Mouse (Mus musculus): ENCODE measurements at regions not wholly inside any gene's neighbourhood (a gene's known extent, or its start where the extent isn't known, plus 50 kb on each side); places are given as distances from the start of the nearest gene placed in this dataset.

DNA sequence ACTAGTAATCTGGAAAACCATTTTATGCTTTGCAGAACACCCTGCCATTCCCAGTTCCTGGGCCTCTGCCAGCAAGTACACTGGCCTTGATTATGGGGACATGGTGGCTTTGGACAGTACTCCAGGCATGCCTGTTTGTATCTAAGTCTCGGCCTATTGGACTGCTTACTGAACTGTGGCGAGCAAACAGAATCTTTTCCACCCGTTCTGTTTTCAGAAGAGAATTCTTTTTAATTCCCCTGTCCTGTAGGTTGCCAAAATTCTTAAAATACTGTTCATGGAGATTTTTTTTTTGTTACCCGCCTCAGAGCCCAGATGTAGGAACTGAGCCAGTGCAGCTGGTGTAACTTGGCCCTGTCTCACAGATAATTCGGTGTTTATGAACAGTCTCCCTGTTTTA, 564.7 kb upstream of the Atp2b1 start:
- Histone ChIP-seq H3K4me2 (ENCODE audit: low read depth, low read length, poor library complexity, severe bottlenecking) (no peak overlapping the region), H3K27ac (ENCODE audit: low read depth, low read length) (no peak overlapping the region), H3K4me1 (ENCODE audit: insufficient read depth, low read length) (no peaks in the 10 kb centered on the region), H3K4me3 (ENCODE audit: low read depth, low read length) (no peak overlapping the region), H3K27me3 (ENCODE audit: insufficient read depth, low read length) (no peaks in the 10 kb centered on the region), H3K9me3 (ENCODE audit: low read length) (no peaks in the 10 kb centered on the region), H3K36me3 (ENCODE audit: insufficient read depth, low read length) (no peaks in the 10 kb centered on the region), H3K9ac (replicated peaks; ENCODE audit: low read length, poor library complexity, severe bottlenecking) (no peak overlapping the region)
- TF ChIP-seq CTCF (IDR thresholded peaks at IDR 0.05): no peak
- 67% methylated on average over 5 of the region's 5 CpGs for WGBS
- DNase-seq (ENCODE audit: low spot score) (peak; percentile 58), ATAC-seq (ENCODE audit: low FRiP score) (no peak)

DNA sequence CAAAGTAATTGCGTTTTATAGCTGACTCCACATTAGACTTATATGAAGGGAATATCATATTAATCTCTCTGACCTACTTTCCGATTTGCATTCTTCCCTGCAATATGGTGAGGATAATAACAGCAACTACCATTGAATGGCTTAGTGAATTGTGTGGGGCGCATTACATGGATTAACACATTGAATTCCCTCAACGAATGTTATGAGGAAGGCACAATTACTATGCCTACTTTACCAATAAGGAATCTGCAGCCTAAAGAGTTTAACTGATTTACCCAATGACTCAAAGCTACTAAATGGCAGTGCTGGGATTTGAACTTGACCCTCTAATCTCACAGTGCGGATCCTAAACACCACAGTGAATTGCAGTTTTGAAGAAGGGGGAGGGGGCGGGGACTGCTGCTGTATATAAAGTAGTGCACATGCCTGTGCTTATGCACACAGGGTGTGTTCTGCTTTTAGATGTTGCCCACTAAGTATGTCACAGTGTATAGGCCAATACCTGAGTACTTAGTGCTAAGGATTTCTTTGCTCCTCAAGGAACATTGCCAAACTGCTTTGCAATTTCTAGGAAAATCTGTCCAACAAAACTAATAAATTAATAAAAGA, 563.8 kb upstream of the Atp2b1 start:
- Histone ChIP-seq H3K4me3 (ENCODE audit: low read depth, low read length) (no peak overlapping the region), H3K9ac (replicated peaks; ENCODE audit: low read length, poor library complexity, severe bottlenecking) (no peak overlapping the region), H3K4me2 (ENCODE audit: low read depth, low read length, poor library complexity, severe bottlenecking) (no peak overlapping the region), H3K4me1 (ENCODE audit: insufficient read depth, low read length) (no peaks in the 10 kb centered on the region), H3K27me3 (ENCODE audit: insufficient read depth, low read length) (no peaks in the 10 kb centered on the region), H3K36me3 (ENCODE audit: insufficient read depth, low read length) (no peaks in the 10 kb centered on the region), H3K9me3 (ENCODE audit: low read length) (no peaks in the 10 kb centered on the region), H3K27ac (ENCODE audit: low read depth, low read length) (no peak overlapping the region)
- WGBS: 80% methylated on average over 6 of the region's 6 CpGs
- TF ChIP-seq CTCF (IDR thresholded peaks at IDR 0.05): no peak
- ATAC-seq (ENCODE audit: low FRiP score) (no peak), DNase-seq (ENCODE audit: low spot score) (peak; percentile 38)

DNA sequence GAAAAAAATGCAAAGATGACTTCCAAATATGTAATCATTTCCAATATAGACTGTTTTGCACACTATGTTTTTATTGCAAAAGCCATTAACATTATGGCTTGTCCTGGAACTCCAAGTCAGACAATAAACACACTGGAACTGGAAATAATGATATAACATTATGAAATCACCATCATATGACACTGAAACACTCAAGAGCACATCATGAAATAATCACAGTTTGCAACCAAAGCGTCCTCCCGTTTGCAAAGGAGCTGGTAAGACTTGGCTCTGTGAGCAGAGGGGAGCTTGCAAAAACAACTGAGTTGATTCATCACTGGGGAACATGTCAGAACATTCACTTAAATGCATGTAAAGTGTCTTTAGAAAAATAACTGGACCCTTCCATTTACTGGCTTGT, 562.1 kb upstream of the Atp2b1 start:
- Histone ChIP-seq H3K27ac (ENCODE audit: low read depth, low read length) (no peak overlapping the region), H3K4me2 (ENCODE audit: low read depth, low read length, poor library complexity, severe bottlenecking) (no peak overlapping the region), H3K36me3 (ENCODE audit: insufficient read depth, low read length) (no peaks in the 10 kb centered on the region), H3K4me3 (ENCODE audit: low read depth, low read length) (no peak overlapping the region), H3K9me3 (ENCODE audit: low read length) (no peaks in the 10 kb centered on the region), H3K4me1 (ENCODE audit: insufficient read depth, low read length) (no peaks in the 10 kb centered on the region), H3K27me3 (ENCODE audit: insufficient read depth, low read length) (no peaks in the 10 kb centered on the region), H3K9ac (replicated peaks; ENCODE audit: low read length, poor library complexity, severe bottlenecking) (no peak overlapping the region)
- DNase-seq (ENCODE audit: low spot score) (no peak), ATAC-seq (ENCODE audit: low FRiP score) (no peak)
- TF ChIP-seq CTCF (IDR thresholded peaks at IDR 0.05): no peak
- WGBS: 85% methylated on average over 2 of the region's 2 CpGs

DNA sequence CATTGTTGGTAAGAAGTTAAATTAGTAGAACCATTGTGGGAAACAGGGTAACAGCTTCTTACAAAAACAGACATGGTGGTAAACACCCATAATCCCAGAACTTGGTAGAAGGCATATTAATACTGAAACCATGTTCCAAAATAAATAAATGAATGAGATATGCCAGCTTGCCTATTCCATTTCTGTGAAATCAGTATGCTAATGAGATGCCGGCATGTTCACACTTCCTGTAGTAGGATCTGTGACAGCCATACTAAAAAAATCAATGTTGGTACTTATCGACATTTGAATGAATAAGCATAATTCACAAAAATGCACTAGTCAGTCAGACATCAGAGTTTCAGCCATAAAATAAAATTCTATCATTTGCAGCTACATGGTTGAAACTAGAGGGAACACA, 559.7 kb upstream of the Atp2b1 start:
- no peak for ATAC-seq (ENCODE audit: low FRiP score)
- 86% methylated on average over 2 of the region's 2 CpGs for WGBS
- Histone ChIP-seq H3K36me3 (ENCODE audit: insufficient read depth, low read length) (no peaks in the 10 kb centered on the region), H3K4me2 (ENCODE audit: low read depth, low read length, poor library complexity, severe bottlenecking) (no peak overlapping the region), H3K4me1 (ENCODE audit: insufficient read depth, low read length) (no peaks in the 10 kb centered on the region), H3K9me3 (ENCODE audit: low read length) (no peaks in the 10 kb centered on the region), H3K27me3 (ENCODE audit: insufficient read depth, low read length) (no peaks in the 10 kb centered on the region), H3K9ac (replicated peaks; ENCODE audit: low read length, poor library complexity, severe bottlenecking) (no peak overlapping the region), H3K27ac (ENCODE audit: low read depth, low read length) (no peak overlapping the region), H3K4me3 (ENCODE audit: low read depth, low read length) (no peak overlapping the region)
- no peak for TF ChIP-seq CTCF (IDR thresholded peaks at IDR 0.05)
- no peak for DNase-seq (ENCODE audit: low spot score)

DNA sequence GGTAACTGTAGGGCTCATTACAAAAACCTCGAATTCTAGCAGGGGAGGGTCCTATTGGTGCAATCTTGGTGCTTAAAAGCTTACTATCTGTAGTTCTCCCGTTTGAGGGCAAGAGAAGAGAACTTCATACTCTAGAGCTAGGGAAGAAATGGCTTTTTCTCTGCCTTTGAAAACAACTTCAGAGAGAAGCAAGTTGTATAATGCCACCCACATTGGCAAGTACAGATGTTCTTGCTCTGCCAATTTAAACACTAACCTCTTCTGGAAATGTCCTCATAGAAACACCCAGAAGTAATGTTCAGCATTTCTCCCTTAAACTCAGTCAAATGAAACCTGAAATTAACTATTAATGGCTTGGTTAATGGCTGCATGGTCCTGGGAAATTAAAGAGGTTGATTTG, 549.6 kb upstream of the Atp2b1 start:
- no peak for TF ChIP-seq CTCF (IDR thresholded peaks at IDR 0.05)
- no peak overlapping the region for H3K9ac ChIP-seq (replicated peaks; ENCODE audit: low read length, poor library complexity, severe bottlenecking)
- no peaks in the 10 kb centered on the region for H3K27me3 ChIP-seq (ENCODE audit: insufficient read depth, low read length)
- no peak for ATAC-seq (ENCODE audit: low FRiP score)
- H3K9me3 ChIP-seq (ENCODE audit: low read length): no peaks in the 10 kb centered on the region
- no peak for DNase-seq (ENCODE audit: low spot score)
- no peak overlapping the region for H3K4me2 ChIP-seq (ENCODE audit: low read depth, low read length, poor library complexity, severe bottlenecking)
- no peak overlapping the region for H3K27ac ChIP-seq (ENCODE audit: low read depth, low read length)
- no peak overlapping the region for H3K4me3 ChIP-seq (ENCODE audit: low read depth, low read length)
- H3K36me3 ChIP-seq (ENCODE audit: insufficient read depth, low read length): no peaks in the 10 kb centered on the region
- 64% methylated on average over 2 of the region's 2 CpGs for WGBS
- no peaks in the 10 kb centered on the region for H3K4me1 ChIP-seq (ENCODE audit: insufficient read depth, low read length)

DNA sequence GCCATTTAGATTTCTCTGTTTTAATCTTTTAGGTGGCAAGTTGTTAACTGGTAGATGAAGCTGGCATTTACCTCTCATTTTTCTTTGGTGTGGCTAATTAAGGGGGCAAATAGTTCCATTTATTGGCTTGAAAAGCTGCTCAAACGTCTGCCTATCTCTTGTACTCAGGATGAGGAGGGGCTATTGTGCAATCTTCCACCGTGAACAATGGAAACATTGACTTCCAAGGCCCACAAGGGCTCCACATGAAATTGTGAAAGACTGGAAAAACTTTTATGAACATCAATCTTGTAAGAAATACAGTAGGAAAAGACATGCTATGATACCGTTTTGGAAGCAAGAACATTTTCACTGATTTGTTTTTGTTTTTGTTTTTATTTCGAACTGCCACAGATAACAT, 541.6 kb upstream of the Atp2b1 start:
- no peak overlapping the region for H3K4me2 ChIP-seq (ENCODE audit: low read depth, low read length, poor library complexity, severe bottlenecking)
- H3K27ac ChIP-seq (ENCODE audit: low read depth, low read length): no peak overlapping the region
- no peak for DNase-seq (ENCODE audit: low spot score)
- no peaks in the 10 kb centered on the region for H3K27me3 ChIP-seq (ENCODE audit: insufficient read depth, low read length)
- H3K9ac ChIP-seq (replicated peaks; ENCODE audit: low read length, poor library complexity, severe bottlenecking): no peak overlapping the region
- H3K36me3 ChIP-seq (ENCODE audit: insufficient read depth, low read length): no peaks in the 10 kb centered on the region
- no peak for TF ChIP-seq CTCF (IDR thresholded peaks at IDR 0.05)
- H3K4me3 ChIP-seq (ENCODE audit: low read depth, low read length): no peak overlapping the region
- no peak for ATAC-seq (ENCODE audit: low FRiP score)
- no peaks in the 10 kb centered on the region for H3K4me1 ChIP-seq (ENCODE audit: insufficient read depth, low read length)
- no peaks in the 10 kb centered on the region for H3K9me3 ChIP-seq (ENCODE audit: low read length)
- WGBS: 70% methylated on average over 4 of the region's 4 CpGs
